Mouse (Mus musculus): ENCODE data around the gene Tatdn3. TPM values are rescaled to one million over a fixed set of nuclear protein-coding genes. Genes with fewer than 3 reads are reported as not detected.

Gene Tatdn3
- 10 to 100 TPM; 10.8 to 11.5 TPM for polyA plus RNA-seq (2017; shearing (Covaris generic))

GRCm38 (mm10) chr1:191062781-191063485, at the start of gene Tatdn3, which contains the start of gene Nsl1:
Gene Tatdn3 (minus strand): TSS chr1:191062932.
Gene Nsl1 (plus strand): TSS chr1:191063012.
- peak; percentile 94 for ATAC-seq

- peak; percentile 54 for ATAC-seq
Observed at GRCm38 (mm10) chr1:191111146-191111545, 48.4 kb upstream of the Tatdn3 start.

GRCm38 (mm10) chr1:191109907-191110306, 47.2 kb upstream of the Tatdn3 start:
- no peak for ATAC-seq

- ATAC-seq: no peak
Observed at GRCm38 (mm10) chr1:191107306-191107705, 44.6 kb upstream of the Tatdn3 start.

GRCm38 (mm10) chr1:191105246-191105645, 42.5 kb upstream of the Tatdn3 start:
- no peak for ATAC-seq

GRCm38 (mm10) chr1:191102730-191103370, 40.1 kb upstream of the Tatdn3 start:
- peak; percentile 53 for ATAC-seq

GRCm38 (mm10) chr1:191099772-191100291, 37.1 kb upstream of the Tatdn3 start:
- ATAC-seq: no peak

- no peak for ATAC-seq
Observed at GRCm38 (mm10) chr1:191099114-191099513, 36.4 kb upstream of the Tatdn3 start.

GRCm38 (mm10) chr1:191097802-191098747, 35.3 kb upstream of the Tatdn3 start, which contains the start of gene Batf3:
Gene Batf3 (plus strand): TSS chr1:191097847.
- no peak for ATAC-seq

- peak; percentile 20 for ATAC-seq
Observed at GRCm38 (mm10) chr1:191096871-191097681, 34.3 kb upstream of the Tatdn3 start.

- no peak for ATAC-seq
Observed at GRCm38 (mm10) chr1:191095019-191095418, 32.3 kb upstream of the Tatdn3 start.

- no peak for ATAC-seq
Observed at GRCm38 (mm10) chr1:191093578-191093977, 30.8 kb upstream of the Tatdn3 start.

GRCm38 (mm10) chr1:191092050-191092449, 29.3 kb upstream of the Tatdn3 start:
- ATAC-seq: no peak

- ATAC-seq: no peak
Observed at GRCm38 (mm10) chr1:191089355-191089754, 26.6 kb upstream of the Tatdn3 start.

- no peak for ATAC-seq
Observed at GRCm38 (mm10) chr1:191087955-191088354, 25.2 kb upstream of the Tatdn3 start.

GRCm38 (mm10) chr1:191086960-191087359, 24.2 kb upstream of the Tatdn3 start:
- ATAC-seq: no peak

- no peak for ATAC-seq
Observed at GRCm38 (mm10) chr1:191086304-191086878, 23.7 kb upstream of the Tatdn3 start.

- ATAC-seq: no peak
Observed at GRCm38 (mm10) chr1:191085597-191085996, 22.9 kb upstream of the Tatdn3 start.

- no peak for ATAC-seq
Observed at GRCm38 (mm10) chr1:191084951-191085559, 22.3 kb upstream of the Tatdn3 start.

- no peak for ATAC-seq
Observed at GRCm38 (mm10) chr1:191083230-191083629, 20.5 kb upstream of the Tatdn3 start.
